Mouse (Mus musculus) liver, postnatal 0 days (tissue): ENCODE measurements around the gene Kirrel3.

Source experiments
- CTCF ChIP-seq: sonication (generic); IDR thresholded peaks from 2 replicates; pipeline ENCODE4 v1.5.1; 2016; ENCODE audit warnings: antibody characterized with exemption, low read depth
- EP300 ChIP-seq: IDR thresholded peaks from 2 replicates; pipeline ENCODE4 v1.6.1; 2016; ENCODE audit warnings: antibody characterized with exemption, low read depth, mild to moderate bottlenecking

DNA sequence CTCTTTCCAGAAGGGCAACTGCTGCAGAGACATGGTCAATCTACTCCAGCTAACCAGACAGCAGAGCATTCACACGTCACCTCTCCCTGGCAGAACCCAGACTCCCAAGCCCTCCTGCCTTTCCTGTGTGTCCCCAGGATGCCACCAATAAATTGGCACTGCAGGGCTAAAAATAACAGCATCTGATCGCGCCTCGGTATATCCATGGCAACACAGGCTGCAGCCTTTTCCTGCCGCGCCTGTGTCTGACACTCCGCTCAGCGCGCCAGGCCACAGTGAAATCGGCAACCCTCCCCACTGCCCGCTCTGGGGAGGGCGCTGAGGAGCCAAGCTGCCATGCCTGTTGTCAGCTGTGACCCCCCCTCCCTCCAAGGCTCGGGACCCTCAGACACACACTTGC lies 531.9 kb downstream of the Kirrel3 start:
- TF ChIP-seq CTCF (no peak), EP300 (no peak)
